12 mouse cellular contexts compared by ENCODE assay signal in the genomic region with DNA sequence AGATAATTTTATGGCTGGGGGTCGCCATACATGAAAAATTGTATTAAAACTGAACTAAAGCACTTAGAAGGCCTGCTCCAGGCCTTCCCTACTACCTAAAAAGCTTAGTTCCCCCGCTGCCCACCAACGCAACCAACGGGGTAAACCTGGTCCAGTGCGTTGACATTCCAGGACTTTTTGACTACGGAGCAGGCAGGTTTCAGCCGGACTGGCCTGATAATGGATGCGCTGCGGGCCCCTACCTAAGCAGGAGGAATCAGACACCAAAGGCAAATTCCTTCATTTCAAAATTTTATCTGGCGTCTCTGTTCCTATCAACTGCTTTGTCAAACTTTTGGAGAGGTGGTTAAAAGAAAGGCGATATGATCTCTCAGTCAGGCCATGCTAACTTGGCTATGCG. TPM values are rescaled to one million over a fixed set of nuclear protein-coding genes. Genes with fewer than 3 reads are reported as not detected.
DNase-seq lines count a peak whose midpoint lies in the region; ATAC-seq and TF ChIP-seq lines count a peak whose summit lies in the region.
"Had no signal": no experiment of that assay in that cellular context is flagged by ENCODE, and none has a peak within 500 bp of the region (broad histone marks: within the 10 kb centered on the region; RNA-seq: fewer than 3 reads in every experiment).

No protein-coding gene starts in this region.

- H3K27ac ChIP-seq in hindbrain, embryonic 15.5 days (replicated peaks), result no peak overlapping the region
- no peak overlapping the region for H3K27ac ChIP-seq in hindbrain, embryonic 14.5 days
- H3K27ac ChIP-seq in CH12.LX (ENCODE audit: insufficient read depth, low read depth), result no peak overlapping the region
- H3K27ac ChIP-seq in ES-E14 (ENCODE audit: insufficient read depth, low read depth, low read length, poor library complexity, severe bottlenecking), result peak overlapping the region; percentile 40; the same call in 1 of the 2 replicates
- H3K27ac ChIP-seq in liver, embryonic 12.5 days, result no peak overlapping the region
- H3K27ac ChIP-seq: macrophage had no signal

- TF ChIP-seq EP300 in CH12.LX (IDR thresholded peaks at IDR 0.05; ENCODE audit: low read length), result no peak

- H3K4me3 ChIP-seq in hindbrain, embryonic 15.5 days, result no peak overlapping the region
- no peak overlapping the region for H3K4me3 ChIP-seq in hindbrain, embryonic 14.5 days (replicated peaks; ENCODE audit: low read length)
- H3K4me3 ChIP-seq in CH12.LX (replicated peaks in 1 of 3; ENCODE audit: low read depth in 2 of 3, low read length in 2 of 3, poor library complexity in 1 of 3), result no peak overlapping the region
- H3K4me3 ChIP-seq in ES-E14 (ENCODE audit: insufficient read depth in 1 of 2, low read depth in 1 of 2, low read length in 2 of 2, poor library complexity in 1 of 2, severe bottlenecking in 1 of 2), result peak overlapping the region; percentile 58 to 61; a peak in 3 of 4 replicates
- no peak overlapping the region for H3K4me3 ChIP-seq in liver, embryonic 12.5 days

- peak overlapping the region; percentile 70 for H3K4me2 ChIP-seq in hindbrain, embryonic 15.5 days
- no peak overlapping the region for H3K4me2 ChIP-seq in hindbrain, embryonic 14.5 days (replicated peaks)
- H3K4me2 ChIP-seq in CH12.LX (ENCODE audit: insufficient read depth, low read depth, poor library complexity, severe bottlenecking), result peak overlapping the region; percentile 92; the same call in 1 of the 2 replicates
- H3K4me2 ChIP-seq in liver, embryonic 12.5 days, result peak overlapping the region; percentile 94

- no peaks in the 10 kb centered on the region for H3K36me3 ChIP-seq in hindbrain, embryonic 15.5 days
- H3K36me3 ChIP-seq in hindbrain, embryonic 14.5 days (replicated peaks; ENCODE audit: control insufficient read depth, insufficient read depth), result no peaks in the 10 kb centered on the region
- H3K36me3 ChIP-seq in CH12.LX (replicated peaks in 1 of 2; ENCODE audit: control insufficient read depth in 1 of 2, insufficient read depth in 1 of 2, low read length in 1 of 2) (no peaks in the 10 kb centered on the region), ES-E14 (ENCODE audit: control insufficient read depth, insufficient read depth, low read length, poor library complexity, severe bottlenecking) (no peaks in the 10 kb centered on the region)
- no peaks in the 10 kb centered on the region for H3K36me3 ChIP-seq in liver, embryonic 12.5 days

- peaks cover 21% of the 10 kb centered on the region for H3K27me3 ChIP-seq in hindbrain, embryonic 15.5 days
- H3K27me3 ChIP-seq in hindbrain, embryonic 14.5 days (ENCODE audit: control insufficient read depth, insufficient read depth, low read length), result peaks cover 19% of the 10 kb centered on the region
- peaks cover 16% of the 10 kb centered on the region for H3K27me3 ChIP-seq in CH12.LX (replicated peaks)
- H3K27me3 ChIP-seq in liver, embryonic 12.5 days (replicated peaks), result peaks cover 30% of the 10 kb centered on the region

- H3K9me3 ChIP-seq in hindbrain, embryonic 15.5 days, result no peaks in the 10 kb centered on the region
- H3K9me3 ChIP-seq in hindbrain, embryonic 14.5 days (ENCODE audit: control insufficient read depth, low read length), result no peaks in the 10 kb centered on the region
- H3K9me3 ChIP-seq in CH12.LX (replicated peaks; ENCODE audit: low read length) (no peaks in the 10 kb centered on the region), ES-E14 (ENCODE audit: control insufficient read depth, insufficient read depth, low read depth, low read length) (no peaks in the 10 kb centered on the region)
- H3K9me3 ChIP-seq in liver, embryonic 12.5 days (replicated peaks), result no peaks in the 10 kb centered on the region

- TF ChIP-seq RAD21 in CH12.LX (IDR thresholded peaks at IDR 0.05; ENCODE audit: low read depth, low read length), result no peak

- dilution Hi-C loops in CH12.LX (cut with MboI; ENCODE audit: extremely low pct_ligation_motif_present, extremely low pct_unique_long_range_greater_than_20kb, low sequenced_read_pairs), result no loop called here

- peaks cover 9% of the 10 kb centered on the region for H3K4me1 ChIP-seq in hindbrain, embryonic 15.5 days (replicated peaks)
- 0 out of 2 replicates have a peak, but pooled peaks cover 3% of the 10 kb centered on the region for H3K4me1 ChIP-seq in hindbrain, embryonic 14.5 days (replicated peaks; ENCODE audit: control insufficient read depth, insufficient read depth, low read length)
- H3K4me1 ChIP-seq in CH12.LX (ENCODE audit: control insufficient read depth in 1 of 2, insufficient read depth in 2 of 2) (peaks cover 0 to 15% of the 10 kb centered on the region in 2 experiments; a peak in 2 of 4 replicates), ES-E14 (ENCODE audit: control insufficient read depth in 2 of 2, insufficient read depth in 2 of 2, low read length in 2 of 2, poor library complexity in 1 of 2) (peaks cover 7 to 9% of the 10 kb centered on the region in 2 experiments)
- peaks cover 23% of the 10 kb centered on the region for H3K4me1 ChIP-seq in liver, embryonic 12.5 days

- no peaks in the 10 kb centered on the region for H3K79me2 ChIP-seq in CH12.LX (replicated peaks; ENCODE audit: control insufficient read depth, extremely low read depth, insufficient read depth, poor library complexity, severe bottlenecking)

- no peak for ATAC-seq in hindbrain, embryonic 15.5 days (ENCODE audit: low FRiP score, low read depth)
- no peak for ATAC-seq in hindbrain, embryonic 14.5 days (ENCODE audit: low FRiP score)
- ATAC-seq in liver, embryonic 12.5 days, result no peak
- no peak for ATAC-seq in erythroid progenitor cell, adult 5-6 weeks (replicated peaks; ENCODE audit: low FRiP score, poor library complexity, severe bottlenecking)

- WGBS in hindbrain, embryonic 15.5 days, result 75% methylated on average over 12 of the region's 12 CpGs
- 71% methylated on average over 12 of the region's 12 CpGs for WGBS in hindbrain, embryonic 14.5 days
- WGBS in liver, embryonic 12.5 days (ENCODE audit: insufficient replicate concordance), result 67% methylated on average over 12 of the region's 12 CpGs

- no peak overlapping the region for H3K9ac ChIP-seq in hindbrain, embryonic 15.5 days
- H3K9ac ChIP-seq in hindbrain, embryonic 14.5 days, result no peak overlapping the region
- H3K9ac ChIP-seq in CH12.LX (ENCODE audit: insufficient read depth, low read depth) (no peak overlapping the region), ES-E14 (ENCODE audit: insufficient read depth, low read depth, low read length, poor library complexity, severe bottlenecking) (no peak overlapping the region)
- H3K9ac ChIP-seq in liver, embryonic 12.5 days, result no peak overlapping the region; the same call in 1 of the 2 replicates

- no peak for TF ChIP-seq POLR2A in CH12.LX (IDR thresholded peaks at IDR 0.05; ENCODE audit: low read depth, low read length)

- no peak for TF ChIP-seq CTCF in CH12.LX (conservative IDR thresholded peaks at IDR 0.05 in 1 of 2, IDR thresholded peaks at IDR 0.05 in 1 of 2; ENCODE audit: low read depth in 2 of 2, low read length in 2 of 2)

- no peak for DNase-seq in hindbrain, embryonic 14.5 days (ENCODE audit: low spot score)
- DNase-seq in CH12.LX (ENCODE audit: extremely low read depth) (no peak), ES-E14 (ENCODE audit: low read depth, low spot score) (no peak)
- no peak for DNase-seq in layer of hippocampus, postnatal 36 days
- DNase-seq in right cerebral cortex, adult 18-20 months, result no peak

- in situ Hi-C loops in CH12.LX (cut with MboI; ENCODE audit: low pct_ligation_motif_present, low pct_unique_long_range_greater_than_20kb, low sequenced_read_pairs) (no loop called here), ES-E14 (cut with MboI; ENCODE audit: low sequenced_read_pairs in 2 of 2, unreplicated experiment in 2 of 2) (no loop called here)

TF ChIP-seq in CH12.LX, 34 proteins besides CTCF, POLR2A, EP300 and RAD21 (continues in another document):
- no peak for TF ChIP-seq KAT2A (IDR thresholded peaks at IDR 0.05; ENCODE audit: insufficient replicate concordance, low read length)

RNA-seq across cellular contexts. Expression of a gene that starts 0.8 kb away (rescaled TPM):
- polyA plus RNA-seq in hindbrain, embryonic 15.5 days (2015; fragmentation: Nextera tagmentation; extraction: Ambion mirVana), result 0.34 and 0.64 TPM in 2 replicates
- 0.09 and 0.56 TPM in 2 replicates for polyA plus RNA-seq in hindbrain, embryonic 14.5 days (2014; fragmentation: Nextera tagmentation; extraction: Ambion mirVana)
- total RNA-seq in CH12.LX (2012; rRNA removed), result 0.08 TPM in 1 of 2 replicates, not detected in the other
- not detected in 2 replicates for total RNA-seq in CH12.LX (2014; rRNA removed)
- polyA plus RNA-seq in CH12.LX (2012; ENCODE audit: insufficient read length, low read depth), result 0.59 and 0.65 TPM in 2 replicates
- 7.8 and 10.6 TPM in 2 replicates for total RNA-seq in ES-E14 (2012; rRNA removed)
- polyA plus RNA-seq in liver, embryonic 12.5 days (2016; fragmentation: Nextera tagmentation; extraction: Ambion mirVana), result 0.64 and 0.74 TPM in 2 replicates
- under 1 TPM; 0.15 to 0.40 TPM for total RNA-seq in layer of hippocampus, postnatal 36 days (2021)
- not detected in 2 replicates for total RNA-seq in erythroid progenitor cell, adult 5-6 weeks (2015; ENCODE audit: low replicate concordance)
- not detected in 2 replicates for total RNA-seq in erythroid progenitor cell, adult 5-6 weeks (2017; ENCODE audit: low replicate concordance)

RNA-seq across cellular contexts. Expression of a gene that starts 53.2 kb away (rescaled TPM):
- polyA plus RNA-seq in hindbrain, embryonic 15.5 days (2015; fragmentation: Nextera tagmentation; extraction: Ambion mirVana), result 70.5 and 76.2 TPM in 2 replicates
- 70.4 and 72.6 TPM in 2 replicates for polyA plus RNA-seq in hindbrain, embryonic 14.5 days (2014; fragmentation: Nextera tagmentation; extraction: Ambion mirVana)
- total RNA-seq in CH12.LX (2012; rRNA removed) (82.6 and 91.9 TPM in 2 replicates), CH12.LX (2014; rRNA removed) (57.8 and 61.4 TPM in 2 replicates), ES-E14 (2012; rRNA removed) (72.4 and 75.1 TPM in 2 replicates)
- 110 and 132 TPM in 2 replicates for polyA plus RNA-seq in CH12.LX (2012; ENCODE audit: insufficient read length, low read depth)
- polyA plus RNA-seq in liver, embryonic 12.5 days (2016; fragmentation: Nextera tagmentation; extraction: Ambion mirVana), result 84.5 and 87.3 TPM in 2 replicates
- 10 to 100 TPM; 51.6 to 58.1 TPM for total RNA-seq in layer of hippocampus, postnatal 36 days (2021)
- 31.7 and 44.0 TPM in 2 replicates for total RNA-seq in erythroid progenitor cell, adult 5-6 weeks (2015; ENCODE audit: low replicate concordance)
- 35.2 and 49.3 TPM in 2 replicates for total RNA-seq in erythroid progenitor cell, adult 5-6 weeks (2017; ENCODE audit: low replicate concordance)

RNA-seq across cellular contexts. Expression of a gene that starts 53.5 kb away (rescaled TPM):
- not detected in 2 replicates for polyA plus RNA-seq in hindbrain, embryonic 15.5 days (2015; fragmentation: Nextera tagmentation; extraction: Ambion mirVana)
- polyA plus RNA-seq in hindbrain, embryonic 14.5 days (2014; fragmentation: Nextera tagmentation; extraction: Ambion mirVana), result not detected in 2 replicates
- total RNA-seq in CH12.LX (2012; rRNA removed), result not detected in 2 replicates
- total RNA-seq in CH12.LX (2014; rRNA removed), result not detected in 2 replicates
- not detected in 2 replicates for polyA plus RNA-seq in CH12.LX (2012; ENCODE audit: insufficient read length, low read depth)
- total RNA-seq in ES-E14 (2012; rRNA removed), result not detected in 2 replicates
- polyA plus RNA-seq in liver, embryonic 12.5 days (2016; fragmentation: Nextera tagmentation; extraction: Ambion mirVana), result 0.10 TPM in 1 of 2 replicates, not detected in the other
- total RNA-seq in layer of hippocampus, postnatal 36 days (2021), result not detected
- 1.4 and 5.0 TPM in 2 replicates for total RNA-seq in erythroid progenitor cell, adult 5-6 weeks (2015; ENCODE audit: low replicate concordance)
- not detected in 2 replicates for total RNA-seq in erythroid progenitor cell, adult 5-6 weeks (2017; ENCODE audit: low replicate concordance)
- total RNA-seq: heart, postnatal 25 days had no signal
- polyA plus RNA-seq: activated CD4-positive, CD25-positive, alpha-beta regulatory T cell, adult 4 months; brain, embryonic 14.5 days; macrophage had no signal

Comparison
In these comparisons a context has a peak if more than half of its experiments do, and no peak if none do; other contexts are left out.
1. H3K4me3 ChIP-seq: peak in ES-E14 (2 of 2); none in hindbrain, embryonic 15.5 days (single experiment), hindbrain, embryonic 14.5 days (single experiment), CH12.LX (0 of 3) and liver, embryonic 12.5 days (single experiment).